Mouse (Mus musculus): ENCODE results near the gene Mkrn2os.
A peak's percentile ranks its signal among the peaks of the same experiment; 100 is the strongest.
"Not testable (repeated sequence)": the region's sequence is repeated elsewhere in the genome, so short reads cannot be mapped to it uniquely, and the experiment has no call there.

Mkrn2os gene

GRCm38 (mm10) chr6:115592458-115592857 is at the start of gene Mkrn2os:
Mkrn2os (minus strand) TSS chr6:115592576.
- no peak for DNase-seq (ENCODE audit: low read depth)

- DNase-seq (ENCODE audit: low read depth): not testable (repeated sequence)
Measured at GRCm38 (mm10) chr6:115638188-115638587, 45.8 kb upstream of the Mkrn2os start.

- DNase-seq (ENCODE audit: low read depth): peak; percentile 28
Measured at GRCm38 (mm10) chr6:115634015-115634414, 41.6 kb upstream of the Mkrn2os start.

- peak; percentile 68 for DNase-seq (ENCODE audit: low read depth)
Measured at GRCm38 (mm10) chr6:115631056-115631795, 38.9 kb upstream of the Mkrn2os start.

GRCm38 (mm10) chr6:115626121-115626520 is 33.7 kb upstream of the Mkrn2os start:
- no peak for DNase-seq (ENCODE audit: low read depth)

GRCm38 (mm10) chr6:115620942-115621341 is 28.6 kb upstream of the Mkrn2os start:
- DNase-seq (ENCODE audit: low read depth): peak; percentile 21

- no peak for DNase-seq (ENCODE audit: low read depth)
Measured at GRCm38 (mm10) chr6:115619818-115620217, 27.4 kb upstream of the Mkrn2os start.

- DNase-seq (ENCODE audit: low read depth): peak; percentile 53
Measured at GRCm38 (mm10) chr6:115615983-115616382, 23.6 kb upstream of the Mkrn2os start.

- DNase-seq (ENCODE audit: low read depth): no peak
Measured at GRCm38 (mm10) chr6:115613793-115614192, 21.4 kb upstream of the Mkrn2os start.

GRCm38 (mm10) chr6:115610301-115610700 is 17.9 kb upstream of the Mkrn2os start:
- DNase-seq (ENCODE audit: low read depth): no peak

GRCm38 (mm10) chr6:115609121-115609520 is 16.7 kb upstream of the Mkrn2os start:
- peak; percentile 56 for DNase-seq (ENCODE audit: low read depth)

GRCm38 (mm10) chr6:115607429-115607828 is 15.1 kb upstream of the Mkrn2os start:
- no peak for DNase-seq (ENCODE audit: low read depth)

GRCm38 (mm10) chr6:115606461-115606860 is 14.1 kb upstream of the Mkrn2os start:
- no peak for DNase-seq (ENCODE audit: low read depth)

GRCm38 (mm10) chr6:115601715-115602523 is 9.5 kb upstream of the Mkrn2os start, which contains the start of gene Mkrn2:
Mkrn2 (plus strand) TSS chr6:115601902.
- peak; percentile 96 for DNase-seq (ENCODE audit: low read depth)

- no peak for DNase-seq (ENCODE audit: low read depth)
Measured at GRCm38 (mm10) chr6:115601322-115601714, 8.9 kb upstream of the Mkrn2os start.

GRCm38 (mm10) chr6:115595667-115596066 is 3.3 kb upstream of the Mkrn2os start:
- no peak for DNase-seq (ENCODE audit: low read depth)

GRCm38 (mm10) chr6:115594463-115594862 is 2.1 kb upstream of the Mkrn2os start:
- no peak for DNase-seq (ENCODE audit: low read depth)

- no peak for DNase-seq (ENCODE audit: low read depth)
Measured at GRCm38 (mm10) chr6:115593252-115593651, 876 bp upstream of the Mkrn2os start.

GRCm38 (mm10) chr6:115591692-115592359 is 550 bp downstream of the Mkrn2os start:
- no peak for DNase-seq (ENCODE audit: low read depth)

GRCm38 (mm10) chr6:115586321-115586720 is 6.1 kb downstream of the Mkrn2os start:
- no peak for DNase-seq (ENCODE audit: low read depth)

GRCm38 (mm10) chr6:115584176-115584575 is 8.2 kb downstream of the Mkrn2os start:
- DNase-seq (ENCODE audit: low read depth): peak; percentile 15

- no peak for DNase-seq (ENCODE audit: low read depth)
Measured at GRCm38 (mm10) chr6:115583430-115584125, 8.8 kb downstream of the Mkrn2os start.
